Mouse (Mus musculus): ENCODE results near the gene Btg3.

Btg3 gene

GRCm38 (mm10) chr16:78295601-78296000, 81.4 kb downstream of the Btg3 start:
- no peak for DNase-seq

GRCm38 (mm10) chr16:78294606-78295275, 82.3 kb downstream of the Btg3 start:
- no peak for DNase-seq

- no peak for DNase-seq
These were observed 82.9 kb downstream of the Btg3 start for GRCm38 (mm10) chr16:78294051-78294450.

GRCm38 (mm10) chr16:78283231-78283630, 93.8 kb downstream of the Btg3 start:
- no peak for DNase-seq
